Mouse (Mus musculus) CH12.LX (cell line): ENCODE results near the gene Ccdc88a.

Experiments used
- CTCF ChIP-seq, 2 experiments: IDR thresholded peaks in 1 of 2; conservative IDR thresholded peaks in 1 of 2; 2 replicates each; pipeline ENCODE4 v1.5.1; 2011 to 2012; ENCODE audit warnings: low read depth in 2 of 2, low read length in 2 of 2, improper control_type of control experiment in 1 of 2, inconsistent platforms in 1 of 2, mild to moderate bottlenecking in 1 of 2, moderate library complexity in 1 of 2
- EP300 ChIP-seq: IDR thresholded peaks from 2 replicates; pipeline ENCODE4 v1.6.1; 2011; ENCODE audit warnings: low read length, improper control_type of control experiment
- MAX ChIP-seq: IDR thresholded peaks from 2 replicates; pipeline ENCODE4 v1.6.1; 2011; ENCODE audit warnings: low read length, improper control_type of control experiment
- MAZ ChIP-seq: IDR thresholded peaks from 2 replicates; pipeline ENCODE4 v1.6.1; 2012; ENCODE audit warnings: low read depth, mild to moderate bottlenecking, inconsistent platforms, low read length, improper control_type of control experiment, moderate library complexity
- MYC ChIP-seq: IDR thresholded peaks from 2 replicates; pipeline ENCODE4 v1.6.1; 2011; ENCODE audit warnings: low read depth, mild to moderate bottlenecking, improper control_type of control experiment, low read length
- PAX5 ChIP-seq: IDR thresholded peaks from 2 replicates; pipeline ENCODE4 v1.6.1; 2012; ENCODE audit warnings: low read length, inconsistent platforms, mixed read lengths
- POLR2A ChIP-seq: IDR thresholded peaks from 2 replicates; pipeline ENCODE4 v1.6.1; 2011; ENCODE audit warnings: low read depth, mild to moderate bottlenecking, improper control_type of control experiment, low read length
- POLR2AphosphoS2 ChIP-seq: IDR thresholded peaks from 2 replicates; pipeline ENCODE4 v1.6.1; 2011; ENCODE audit warnings: low read depth, low read length, improper control_type of control experiment
- RCOR1 ChIP-seq: conservative IDR thresholded peaks from 2 replicates; pipeline ENCODE4 v1.6.1; 2012; ENCODE audit warnings: low read depth, mild to moderate bottlenecking, inconsistent platforms, low read length, improper control_type of control experiment
- UBTF ChIP-seq: IDR thresholded peaks from 2 replicates; pipeline ENCODE4 v1.6.1; 2012; ENCODE audit warnings: low read depth, mild to moderate bottlenecking, inconsistent platforms, low read length, improper control_type of control experiment, moderate library complexity
- USF2 ChIP-seq: conservative IDR thresholded peaks from 2 replicates; pipeline ENCODE4 v1.6.1; 2011; ENCODE audit warnings: low read depth, low read length, improper control_type of control experiment

DNA sequence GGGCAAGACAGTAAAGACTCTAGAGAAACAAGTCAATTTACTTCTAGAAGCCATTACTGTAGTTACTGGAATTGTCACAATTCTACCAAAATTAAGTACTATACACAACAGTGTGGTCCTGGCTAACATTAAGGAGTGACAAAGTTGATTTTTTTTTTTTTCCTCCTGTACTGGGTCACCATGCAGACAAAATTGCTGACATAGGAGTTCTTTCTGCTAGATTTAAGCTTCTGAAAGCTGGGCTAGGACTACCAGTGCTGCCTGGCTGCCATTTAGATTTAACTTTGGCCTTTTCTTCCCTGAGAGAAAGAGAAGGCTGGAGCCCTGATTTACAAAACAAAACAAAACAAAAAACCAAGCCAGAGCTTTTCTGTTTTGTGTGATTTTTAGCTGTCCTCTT, 32.8 kb downstream of the Ccdc88a start:
- no peak for TF ChIP-seq POLR2AphosphoS2
- no peak for TF ChIP-seq EP300
- TF ChIP-seq UBTF: no peak
- TF ChIP-seq RCOR1: no peak
- TF ChIP-seq CTCF (conservative IDR thresholded peaks at IDR 0.05 in 1 of 2, IDR thresholded peaks at IDR 0.05 in 1 of 2; ENCODE audit: low read depth in 2 of 2, low read length in 2 of 2): no peak
- TF ChIP-seq MAX: no peak
- no peak for TF ChIP-seq MYC
- TF ChIP-seq POLR2A: no peak
- no peak for TF ChIP-seq PAX5
- no peak for TF ChIP-seq USF2
- TF ChIP-seq MAZ: no peak
